Mouse (Mus musculus) intestine, embryonic 14.5 days (tissue): Measurements from ENCODE around the gene Apol11b. TPM values are rescaled to one million over a fixed set of nuclear protein-coding genes. Genes with fewer than 3 reads are reported as not detected.
"Not testable (repeated sequence)": the region's sequence is repeated elsewhere in the genome, so short reads cannot be mapped to it uniquely, and the experiment has no call there.

Experiments
- ATAC-seq: fragments of 200-750 bp; cut with Nextera tagmentation; replicated peaks from 2 replicates; pipeline ENCODE4 v1.8.0; 2017; ENCODE audit warnings: low read depth, moderate number of reproducible peaks, moderate TSS enrichment, moderate library complexity; ENCODE audit not compliant: low FRiP score, low TSS enrichment
- DNase-seq: peaks from one replicate; pipeline ENCODE4 v3.0.0-alpha.2; 2018; ENCODE audit warnings: low spot score
- H3K27ac ChIP-seq: fragments of 300-500 bp; sonication (generic); 2 replicates; pipeline ENCODE4 v1.5.1; 2014; ENCODE audit warnings: low read depth, mild to moderate bottlenecking, control low read depth
- H3K27me3 ChIP-seq: fragments of 300-500 bp; sonication (generic); replicated peaks from 2 replicates; pipeline ENCODE4 v1.6.1; 2014; ENCODE audit warnings: low read length, control low read depth; ENCODE audit not compliant: control insufficient read depth, insufficient read depth
- H3K36me3 ChIP-seq: fragments of 300-500 bp; sonication (generic); 2 replicates; pipeline ENCODE4 v1.6.1; 2014; ENCODE audit warnings: low read length, control low read depth; ENCODE audit not compliant: control insufficient read depth, insufficient read depth
- H3K4me1 ChIP-seq: fragments of 300-500 bp; sonication (generic); replicated peaks from 2 replicates; pipeline ENCODE4 v1.6.1; 2014; ENCODE audit warnings: low read length, control low read depth, mixed read lengths; ENCODE audit not compliant: control insufficient read depth, insufficient read depth
- H3K4me2 ChIP-seq: fragments of 300-500 bp; sonication (generic); 2 replicates; pipeline ENCODE4 v1.6.1; 2014; ENCODE audit warnings: low read length
- H3K4me3 ChIP-seq: fragments of 300-500 bp; sonication (generic); 2 replicates; pipeline ENCODE4 v1.5.1; 2014; ENCODE audit warnings: low read depth, low read length, control low read depth, mixed read lengths
- H3K9ac ChIP-seq: fragments of 300-500 bp; sonication (generic); 2 replicates; pipeline ENCODE4 v1.6.1; 2014; ENCODE audit warnings: mild to moderate bottlenecking, low read length
- H3K9me3 ChIP-seq: fragments of 300-500 bp; sonication (generic); 2 replicates; pipeline ENCODE4 v1.6.1; 2016; ENCODE audit warnings: low read length, control low read depth; ENCODE audit not compliant: control insufficient read depth
- WGBS: fragments of 180-500 bp; shearing (Covaris S2); extraction: QIAGEN DNeasy Blood & Tissue Kit; methylation state at CpG from one replicate; pipeline ENCODE4 v1.1.7; 2014; 5-methylcytosine and 5-hydroxymethylcytosine counted together
- polyA plus RNA-seq: library from polyadenylated mRNA; unstranded; fragments of >200 nt; fragmentation: Nextera tagmentation; extraction: Ambion mirVana; gene quantifications from 2 replicates; pipeline ENCODE4 v1.2.1, GENCODE M21; 2014

Apol11b gene
- 0.12 TPM in 1 of 2 replicates, not detected in the other for polyA plus RNA-seq

GRCm38 (mm10) chr15:77643176-77643575 is at the start of gene Apol11b:
Gene Apol11b, minus strand, starts transcription at chr15:77643286.
- not testable (repeated sequence) for H3K36me3 ChIP-seq, H3K4me1 ChIP-seq, H3K4me3 ChIP-seq, H3K27me3 ChIP-seq, H3K9me3 ChIP-seq, ATAC-seq, DNase-seq, H3K4me2 ChIP-seq, H3K27ac ChIP-seq, H3K9ac ChIP-seq
- WGBS, result 51% methylated on average over 2 of the region's 2 CpGs

GRCm38 (mm10) chr15:77691532-77692311 is 48.6 kb upstream of the Apol11b start:
- Histone ChIP-seq H3K4me2 (peak overlapping the region; percentile 45), H3K4me3 (peak overlapping the region; percentile 13; the same call in 1 of the 2 replicates), H3K9ac (peak overlapping the region; percentile 4; the same call in 1 of the 2 replicates)
- DNase-seq, H3K9me3 ChIP-seq, H3K27ac ChIP-seq, H3K36me3 ChIP-seq, ATAC-seq, H3K27me3 ChIP-seq, H3K4me1 ChIP-seq: not testable (repeated sequence)
- 9% methylated on average over 19 of the region's 20 CpGs for WGBS

- ATAC-seq, H3K4me2 ChIP-seq: not testable (repeated sequence)
Measured at GRCm38 (mm10) chr15:77683944-77684343, 40.9 kb upstream of the Apol11b start.

GRCm38 (mm10) chr15:77674081-77674480 is 31.0 kb upstream of the Apol11b start:
- not testable (repeated sequence) for H3K36me3 ChIP-seq, ATAC-seq, DNase-seq, H3K4me2 ChIP-seq, H3K4me1 ChIP-seq, H3K27me3 ChIP-seq, H3K27ac ChIP-seq, H3K4me3 ChIP-seq, H3K9me3 ChIP-seq, H3K9ac ChIP-seq
- 72% methylated on average over 1 of the region's 1 CpGs for WGBS

More at GRCm38 (mm10) chr15:77683944-77684343, 40.9 kb upstream of the Apol11b start:
- not testable (repeated sequence) for H3K4me3 ChIP-seq, H3K9me3 ChIP-seq, H3K9ac ChIP-seq, H3K27me3 ChIP-seq, H3K4me1 ChIP-seq, H3K36me3 ChIP-seq, H3K27ac ChIP-seq
- peak; percentile 65 for DNase-seq
- WGBS, result 9% methylated on average over 6 of the region's 11 CpGs

GRCm38 (mm10) chr15:77661841-77662240 is 18.8 kb upstream of the Apol11b start:
- peak; percentile 50 for DNase-seq
- ATAC-seq, H3K27me3 ChIP-seq, H3K4me1 ChIP-seq, H3K9ac ChIP-seq, H3K27ac ChIP-seq, H3K4me2 ChIP-seq, H3K36me3 ChIP-seq, H3K4me3 ChIP-seq, H3K9me3 ChIP-seq: not testable (repeated sequence)
- WGBS, result 43% methylated on average over 2 of the region's 2 CpGs

- H3K27ac ChIP-seq, H3K36me3 ChIP-seq, H3K4me1 ChIP-seq, H3K4me2 ChIP-seq, H3K9me3 ChIP-seq, H3K9ac ChIP-seq, DNase-seq, ATAC-seq, H3K4me3 ChIP-seq, H3K27me3 ChIP-seq: not testable (repeated sequence)
- 74% methylated on average over 1 of the region's 1 CpGs for WGBS
Measured at GRCm38 (mm10) chr15:77659773-77660172, 16.7 kb upstream of the Apol11b start.

- H3K27ac ChIP-seq, H3K9me3 ChIP-seq, ATAC-seq, H3K4me2 ChIP-seq, H3K27me3 ChIP-seq, H3K4me3 ChIP-seq, H3K36me3 ChIP-seq, H3K9ac ChIP-seq, H3K4me1 ChIP-seq, DNase-seq: not testable (repeated sequence)
Measured at GRCm38 (mm10) chr15:77651143-77651542, 8.1 kb upstream of the Apol11b start.

- not testable (repeated sequence) for H3K4me3 ChIP-seq, ATAC-seq, H3K9me3 ChIP-seq, H3K27me3 ChIP-seq, DNase-seq, H3K4me1 ChIP-seq, H3K4me2 ChIP-seq, H3K36me3 ChIP-seq, H3K9ac ChIP-seq, H3K27ac ChIP-seq
- 73% methylated on average over 3 of the region's 3 CpGs for WGBS
Measured at GRCm38 (mm10) chr15:77629822-77630221, 13.3 kb downstream of the Apol11b start.

GRCm38 (mm10) chr15:77628647-77629046 is 14.4 kb downstream of the Apol11b start:
- not testable (repeated sequence) for H3K4me2 ChIP-seq, H3K4me1 ChIP-seq, H3K9me3 ChIP-seq, H3K27me3 ChIP-seq, H3K4me3 ChIP-seq, H3K36me3 ChIP-seq, H3K9ac ChIP-seq, ATAC-seq, H3K27ac ChIP-seq
- WGBS, result 52% methylated on average over 9 of the region's 9 CpGs
- DNase-seq, result peak; percentile 57
